17 mouse cellular contexts compared by ENCODE assay signal in the genomic region with DNA sequence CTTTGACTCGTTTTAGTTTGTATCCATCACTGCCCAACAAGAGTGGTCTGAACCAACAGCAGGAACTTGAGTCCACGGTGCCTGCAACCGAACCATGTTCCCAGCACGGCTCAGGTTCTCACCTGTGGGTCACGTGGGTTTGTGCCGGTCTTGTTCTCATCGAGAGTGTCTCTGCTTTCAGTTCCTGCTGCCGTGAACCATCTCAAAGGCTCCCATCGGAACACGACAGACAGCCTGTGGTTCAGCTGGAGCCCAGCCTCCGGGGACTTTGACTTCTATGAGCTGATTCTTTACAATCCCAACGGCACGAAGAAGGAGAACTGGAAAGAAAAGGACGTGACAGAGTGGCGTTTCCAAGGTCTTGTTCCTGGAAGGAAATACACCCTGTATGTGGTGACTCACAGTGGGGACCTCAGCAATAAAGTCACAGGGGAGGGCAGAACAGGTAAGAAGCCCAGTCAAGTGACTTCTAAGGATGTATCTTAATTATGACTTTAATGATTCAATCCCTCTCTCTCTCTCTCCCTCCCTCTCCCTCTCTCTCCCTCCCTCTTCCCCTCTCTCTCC.
"Had no signal": no experiment of that assay in that cellular context is flagged by ENCODE, and none has a peak within 500 bp of the region (broad histone marks: within the 10 kb centered on the region; RNA-seq: fewer than 3 reads in every experiment).

No protein-coding gene starts in this region.

- H3K4me2 ChIP-seq: lung, embryonic 15.5 days; midbrain, embryonic 12.5 days; neural tube, embryonic 13.5 days had no signal

- H3K27ac ChIP-seq: lung, embryonic 15.5 days; midbrain, embryonic 10.5 days; midbrain, embryonic 12.5 days; neural tube, embryonic 13.5 days had no signal

- H3K9ac ChIP-seq: liver, postnatal 0 days; lung, embryonic 15.5 days; midbrain, embryonic 12.5 days; neural tube, embryonic 13.5 days had no signal

- H3K9me3 ChIP-seq: lung, embryonic 15.5 days; midbrain, embryonic 10.5 days; midbrain, embryonic 12.5 days; neural tube, embryonic 13.5 days had no signal

- H3K27me3 ChIP-seq: lung, embryonic 15.5 days; midbrain, embryonic 12.5 days; neural tube, embryonic 13.5 days had no signal

- H3K4me1 ChIP-seq: lung, embryonic 15.5 days; midbrain, embryonic 12.5 days had no signal

- DNase-seq: liver, postnatal 0 days; lung, adult 2 months; lung, postnatal 14 days; lung, postnatal 4 days; midbrain, embryonic 14.5 days; right cerebral cortex, postnatal 14 days; spleen, adult 18-20 months; thymus, adult 18-20 months; thymus, postnatal 14 days; thymus, postnatal 36 days had no signal

- H3K36me3 ChIP-seq: lung, embryonic 15.5 days; midbrain, embryonic 10.5 days; midbrain, embryonic 12.5 days; neural tube, embryonic 13.5 days had no signal

- ATAC-seq: liver, postnatal 0 days; lung, postnatal 0 days; midbrain, embryonic 16.5 days had no signal

- H3K4me3 ChIP-seq: lung, embryonic 15.5 days; midbrain, embryonic 10.5 days; midbrain, embryonic 12.5 days; myocyte; neural tube, embryonic 13.5 days had no signal
